In genomic region chr2:27326357-27326756, GRCm38 (mm10) we compare ENCODE assay signal across 21 mouse cellular contexts.
A peak's percentile ranks its signal among the peaks of the same experiment; 100 is the strongest.
DNase-seq lines count a peak whose midpoint lies in the region; ATAC-seq and TF ChIP-seq lines count a peak whose summit lies in the region.
"Had no signal": no experiment of that assay in that cellular context is flagged by ENCODE, and none has a peak within 500 bp of the region (broad histone marks: within the 10 kb centered on the region; RNA-seq: fewer than 3 reads in every experiment).

No protein-coding gene starts in this region.

- no peak overlapping the region for H3K4me3 ChIP-seq in heart, embryonic 12.5 days
- no peak overlapping the region for H3K4me3 ChIP-seq in heart, adult 2 months
- H3K4me3 ChIP-seq in midbrain, embryonic 14.5 days (replicated peaks; ENCODE audit: low read depth, low read length): no peak overlapping the region
- H3K4me3 ChIP-seq in midbrain, embryonic 11.5 days (ENCODE audit: low read depth, low read length): no peak overlapping the region
- no peak overlapping the region for H3K4me3 ChIP-seq in limb, embryonic 11.5 days (ENCODE audit: low read depth, low read length)
- H3K4me3 ChIP-seq: forebrain, embryonic 15.5 days; hindbrain, embryonic 13.5 days; limb, embryonic 15.5 days; megakaryocyte, embryonic 14.5 days; neural tube, embryonic 13.5 days had no signal

- H3K27ac ChIP-seq in heart, embryonic 12.5 days (ENCODE audit: poor library complexity, severe bottlenecking): peak overlapping the region; percentile 56; the same call in 1 of the 2 replicates
- H3K27ac ChIP-seq in heart, adult 2 months: no peak overlapping the region
- no peak overlapping the region for H3K27ac ChIP-seq in midbrain, embryonic 14.5 days (replicated peaks; ENCODE audit: low read depth, low read length)
- H3K27ac ChIP-seq in midbrain, embryonic 11.5 days (ENCODE audit: low read depth, low read length): no peak overlapping the region
- H3K27ac ChIP-seq in limb, embryonic 11.5 days (replicated peaks; ENCODE audit: low read depth, low read length): no peak overlapping the region
- H3K27ac ChIP-seq: forebrain, embryonic 15.5 days; hindbrain, embryonic 13.5 days; limb, embryonic 15.5 days; neural tube, embryonic 13.5 days had no signal

- no peak for TF ChIP-seq POLR2A in heart, adult 2 months (IDR thresholded peaks at IDR 0.05; ENCODE audit: insufficient read depth, low read depth, low read length)

- no peak for ATAC-seq in heart, embryonic 12.5 days (ENCODE audit: insufficient number of reproducible peaks, low FRiP score)
- 0 out of 2 replicates have a peak, but pooled peaks have one; percentile 49 for ATAC-seq in midbrain, embryonic 14.5 days (ENCODE audit: low FRiP score, low TSS enrichment)
- ATAC-seq in midbrain, embryonic 11.5 days (ENCODE audit: low FRiP score): no peak
- no peak for ATAC-seq in limb, embryonic 11.5 days (ENCODE audit: insufficient number of reproducible peaks, low FRiP score, low TSS enrichment, low read depth)
- ATAC-seq: forebrain, embryonic 15.5 days; inflammation-experienced regulatory T-cells, adult 6 months had no signal

- 75% methylated on average over 7 of the region's 7 CpGs for WGBS in heart, embryonic 12.5 days
- 90% methylated on average over 7 of the region's 7 CpGs for WGBS in heart, adult 2 months
- WGBS in midbrain, embryonic 14.5 days: 68% methylated on average over 7 of the region's 7 CpGs
- WGBS in midbrain, embryonic 11.5 days: 70% methylated on average over 7 of the region's 7 CpGs
- WGBS in limb, embryonic 11.5 days: 32% methylated on average over 7 of the region's 7 CpGs

- H3K79me2 ChIP-seq in heart, adult 2 months (replicated peaks; ENCODE audit: control insufficient read depth, insufficient read depth, low read length): no peaks in the 10 kb centered on the region

- peaks cover 92% of the 10 kb centered on the region for H3K4me1 ChIP-seq in heart, embryonic 12.5 days (replicated peaks)
- H3K4me1 ChIP-seq in heart, adult 2 months (ENCODE audit: control insufficient read depth, insufficient read depth, low read length): peaks cover 18% of the 10 kb centered on the region
- peaks cover 29% of the 10 kb centered on the region for H3K4me1 ChIP-seq in midbrain, embryonic 14.5 days (ENCODE audit: control insufficient read depth, insufficient read depth, low read length)
- H3K4me1 ChIP-seq in midbrain, embryonic 11.5 days (ENCODE audit: control insufficient read depth, insufficient read depth, low read length): peaks cover 22% of the 10 kb centered on the region
- peaks cover 37% of the 10 kb centered on the region for H3K4me1 ChIP-seq in limb, embryonic 11.5 days (ENCODE audit: control insufficient read depth, insufficient read depth, low read length)

- no peak overlapping the region for H3K9ac ChIP-seq in heart, embryonic 12.5 days
- no peak overlapping the region for H3K9ac ChIP-seq in heart, adult 2 months (ENCODE audit: low read depth, low read length)
- no peak overlapping the region for H3K9ac ChIP-seq in midbrain, embryonic 14.5 days (replicated peaks; ENCODE audit: low read length)
- H3K9ac ChIP-seq in midbrain, embryonic 11.5 days (ENCODE audit: low read length): no peak overlapping the region
- no peak overlapping the region for H3K9ac ChIP-seq in limb, embryonic 11.5 days (ENCODE audit: low read length)
- H3K9ac ChIP-seq: forebrain, embryonic 15.5 days; hindbrain, embryonic 13.5 days; limb, embryonic 15.5 days; liver, postnatal 0 days; neural tube, embryonic 13.5 days had no signal

- intact Hi-C loops in heart, adult 2 months (cut with DNase I): no loop called here

- no peak for DNase-seq in heart, adult 2 months
- no peak for DNase-seq in midbrain, embryonic 14.5 days
- no peak for DNase-seq in midbrain, embryonic 11.5 days (ENCODE audit: low spot score, missing footprints)
- peak; percentile 54 for DNase-seq in embryo, embryonic 11 days
- DNase-seq in limb, embryonic 11.5 days (ENCODE audit: low spot score): peak; percentile 43
- no peak for DNase-seq in layer of hippocampus, adult 18-20 months (ENCODE audit: low spot score in 2 of 2)
- no peak for DNase-seq in testis, postnatal 14 days (ENCODE audit: low spot score)
- DNase-seq: cerebellum, postnatal 10 days; gastrocnemius, postnatal 36 days; kidney, adult 8-10 months; right cerebral cortex, postnatal 25 days; thymus, adult 18-20 months; thymus, postnatal 4 days had no signal

- no peak for TF ChIP-seq EP300 in heart, adult 2 months (IDR thresholded peaks at IDR 0.05; ENCODE audit: insufficient read depth, low read depth, low read length)

- no peaks in the 10 kb centered on the region for H3K36me3 ChIP-seq in heart, embryonic 12.5 days
- H3K36me3 ChIP-seq in heart, adult 2 months (ENCODE audit: control insufficient read depth, insufficient read depth, low read length): no peaks in the 10 kb centered on the region
- no peaks in the 10 kb centered on the region for H3K36me3 ChIP-seq in midbrain, embryonic 14.5 days (ENCODE audit: control insufficient read depth, insufficient read depth, low read length)
- no peaks in the 10 kb centered on the region for H3K36me3 ChIP-seq in midbrain, embryonic 11.5 days (ENCODE audit: control insufficient read depth, insufficient read depth, low read length)
- no peaks in the 10 kb centered on the region for H3K36me3 ChIP-seq in limb, embryonic 11.5 days (ENCODE audit: control insufficient read depth, insufficient read depth, low read length)
- H3K36me3 ChIP-seq: forebrain, embryonic 15.5 days; hindbrain, embryonic 13.5 days; limb, embryonic 15.5 days; neural tube, embryonic 13.5 days had no signal

- no peaks in the 10 kb centered on the region for H3K9me3 ChIP-seq in heart, embryonic 12.5 days (replicated peaks)
- no peaks in the 10 kb centered on the region for H3K9me3 ChIP-seq in midbrain, embryonic 14.5 days (ENCODE audit: control insufficient read depth, low read length)
- H3K9me3 ChIP-seq in midbrain, embryonic 11.5 days (ENCODE audit: control insufficient read depth, low read length): no peaks in the 10 kb centered on the region
- no peaks in the 10 kb centered on the region for H3K9me3 ChIP-seq in limb, embryonic 11.5 days (ENCODE audit: control insufficient read depth, low read length)
- H3K9me3 ChIP-seq: forebrain, embryonic 15.5 days; hindbrain, embryonic 13.5 days; limb, embryonic 15.5 days; megakaryocyte, embryonic 14.5 days; neural tube, embryonic 13.5 days had no signal

- TF ChIP-seq CTCF in heart, adult 2 months (IDR thresholded peaks at IDR 0.05): no peak

- no peak overlapping the region for H3K4me2 ChIP-seq in heart, embryonic 12.5 days
- H3K4me2 ChIP-seq in midbrain, embryonic 14.5 days (ENCODE audit: low read length): no peak overlapping the region
- H3K4me2 ChIP-seq in midbrain, embryonic 11.5 days: no peak overlapping the region
- H3K4me2 ChIP-seq in limb, embryonic 11.5 days (ENCODE audit: low read depth, severe bottlenecking): no peak overlapping the region
- H3K4me2 ChIP-seq: forebrain, embryonic 15.5 days; hindbrain, embryonic 13.5 days; limb, embryonic 15.5 days; neural tube, embryonic 13.5 days had no signal

- no peaks in the 10 kb centered on the region for H3K27me3 ChIP-seq in heart, embryonic 12.5 days (replicated peaks)
- no peaks in the 10 kb centered on the region for H3K27me3 ChIP-seq in heart, adult 2 months (ENCODE audit: control insufficient read depth, insufficient read depth, low read length)
- no peaks in the 10 kb centered on the region for H3K27me3 ChIP-seq in midbrain, embryonic 14.5 days (ENCODE audit: control insufficient read depth, insufficient read depth, low read length)
- no peaks in the 10 kb centered on the region for H3K27me3 ChIP-seq in midbrain, embryonic 11.5 days (ENCODE audit: control insufficient read depth, insufficient read depth, low read length)
- H3K27me3 ChIP-seq in limb, embryonic 11.5 days (ENCODE audit: control insufficient read depth, insufficient read depth, low read length): no peaks in the 10 kb centered on the region
- H3K27me3 ChIP-seq: forebrain, embryonic 15.5 days; hindbrain, embryonic 13.5 days; limb, embryonic 15.5 days; neural tube, embryonic 13.5 days had no signal

Comparison
In these comparisons a context has a peak if more than half of its experiments do, and no peak if none do; other contexts are left out.
1. DNase-seq: peak in embryo, embryonic 11 days (single experiment) and limb, embryonic 11.5 days (single experiment); none in heart, adult 2 months (0 of 2), midbrain, embryonic 14.5 days (single experiment), midbrain, embryonic 11.5 days (single experiment), layer of hippocampus, adult 18-20 months (0 of 2) and testis, postnatal 14 days (single experiment).